Mouse (Mus musculus): ENCODE measurements at regions not wholly inside any gene's neighbourhood (a gene's known extent, or its start where the extent isn't known, plus 50 kb on each side); places are given as distances from the start of the nearest gene placed in this dataset.

DNA sequence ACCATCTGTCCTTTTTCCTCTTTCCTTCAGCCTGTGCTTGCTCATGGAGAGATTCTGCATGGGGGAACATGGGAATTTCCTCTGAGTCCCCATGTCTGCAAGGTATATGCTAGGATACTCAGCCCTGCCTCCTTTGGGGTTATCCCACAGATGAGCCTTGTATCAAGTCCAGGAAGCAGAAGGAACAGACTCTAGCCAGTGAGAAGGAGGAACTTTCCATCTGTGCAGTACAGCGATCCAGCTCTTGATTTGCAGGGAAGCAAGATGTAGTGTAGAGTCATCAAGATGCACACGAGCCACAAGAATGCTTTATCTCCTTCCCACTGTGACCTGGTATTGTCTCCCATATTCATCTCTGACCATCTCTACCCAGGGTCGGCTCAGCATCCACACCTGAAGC is 84.5 kb downstream of the Gadd45g start:
- no peak for DNase-seq

GRCm38 (mm10) chr13:51935827-51936226 is 89.3 kb downstream of the Gadd45g start:
- DNase-seq: no peak

DNA sequence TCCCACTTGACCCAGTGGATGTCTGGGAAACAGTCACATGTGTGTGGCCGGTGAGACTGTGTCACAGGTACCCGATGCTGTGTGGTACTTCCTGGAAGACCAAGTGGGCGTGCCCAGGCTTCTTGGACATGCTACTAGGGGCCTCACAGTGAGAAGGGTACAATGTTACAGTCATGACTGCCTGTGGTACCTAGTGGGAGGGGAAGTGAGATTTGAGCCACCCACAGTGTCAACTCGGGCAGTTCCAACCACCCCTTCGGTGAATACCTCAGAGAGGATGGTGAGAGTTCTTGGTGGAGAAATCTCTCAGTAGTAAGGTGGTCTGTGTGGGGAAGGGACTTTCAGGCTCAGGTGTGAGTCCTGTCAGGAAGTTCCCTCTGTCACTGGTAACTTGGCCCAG is 90.0 kb downstream of the Gadd45g start:
- DNase-seq: no peak

GRCm38 (mm10) chr13:51937898-51938297 is 91.4 kb downstream of the Gadd45g start:
- no peak for DNase-seq

DNA sequence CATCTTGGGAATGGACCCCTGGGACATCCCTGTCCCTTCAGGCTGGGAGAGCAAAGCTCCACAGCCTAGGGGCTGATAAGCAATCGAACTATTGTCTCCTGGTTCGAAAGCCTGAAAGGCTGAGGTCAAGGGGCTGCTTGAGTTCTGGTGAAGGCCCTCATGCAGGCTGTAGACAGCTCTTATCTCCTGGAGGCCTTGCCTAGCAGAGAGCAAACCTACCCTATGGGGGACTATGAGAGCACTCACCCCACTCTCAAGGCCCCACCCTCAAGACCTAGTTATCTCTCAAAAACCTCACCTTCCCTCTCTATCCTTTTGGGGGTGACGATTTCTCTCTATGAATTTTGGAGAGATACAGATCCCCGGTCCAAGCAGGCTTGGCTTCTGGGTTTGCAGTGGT is 92.8 kb downstream of the Gadd45g start:
- no peak for DNase-seq

- DNase-seq: no peak
Measured at GRCm38 (mm10) chr13:51939715-51940114, 93.2 kb downstream of the Gadd45g start.

DNA sequence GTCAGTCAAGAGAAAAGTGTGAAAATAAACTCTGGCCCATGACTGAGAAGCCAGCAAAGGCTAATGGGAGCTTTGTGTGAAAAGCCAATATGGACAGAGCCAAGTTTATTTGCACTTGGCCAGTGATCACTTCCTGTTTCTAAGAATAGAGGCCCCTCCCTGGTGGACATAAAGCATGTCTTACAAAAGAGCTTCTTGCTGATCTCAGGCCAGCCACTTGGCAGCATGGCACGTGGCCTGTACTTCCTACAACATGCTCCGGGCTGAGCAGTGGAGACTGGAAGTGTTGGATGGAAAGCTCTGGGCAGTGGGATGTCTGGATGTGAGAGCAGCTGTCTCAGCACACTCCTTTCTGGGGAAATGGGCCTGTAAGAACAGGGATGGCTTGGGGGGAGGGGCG is 99.7 kb downstream of the Gadd45g start:
- DNase-seq: no peak

GRCm38 (mm10) chr13:51948896-51949295 is 102.4 kb downstream of the Gadd45g start:
- peak in 1 of 2 experiments; percentile 14 for DNase-seq

- DNase-seq: no peak
Measured at GRCm38 (mm10) chr13:51951506-51952038, 105.1 kb downstream of the Gadd45g start.

DNA sequence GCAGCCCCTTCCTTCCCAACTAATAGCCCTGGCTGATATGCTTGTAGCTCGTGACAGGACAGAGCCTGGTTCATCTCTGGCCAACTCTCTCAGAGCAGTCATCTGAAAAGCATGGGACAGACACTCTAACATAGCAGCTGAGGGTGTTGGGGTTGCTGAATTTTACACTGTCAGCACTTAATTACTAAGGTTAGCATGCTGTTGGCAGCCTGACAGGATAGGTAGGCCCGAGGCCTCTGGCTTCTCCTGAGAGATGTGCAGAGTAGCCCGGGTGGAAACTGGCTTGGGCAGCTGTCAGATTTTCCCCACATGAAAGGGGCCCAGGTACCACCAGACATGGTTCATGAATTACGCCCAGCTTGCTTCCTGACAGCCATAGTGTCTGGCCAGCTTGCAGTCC is 106.6 kb downstream of the Gadd45g start:
- DNase-seq: no peak

GRCm38 (mm10) chr13:51953569-51953968 is 107.1 kb downstream of the Gadd45g start:
- DNase-seq: no peak

DNA sequence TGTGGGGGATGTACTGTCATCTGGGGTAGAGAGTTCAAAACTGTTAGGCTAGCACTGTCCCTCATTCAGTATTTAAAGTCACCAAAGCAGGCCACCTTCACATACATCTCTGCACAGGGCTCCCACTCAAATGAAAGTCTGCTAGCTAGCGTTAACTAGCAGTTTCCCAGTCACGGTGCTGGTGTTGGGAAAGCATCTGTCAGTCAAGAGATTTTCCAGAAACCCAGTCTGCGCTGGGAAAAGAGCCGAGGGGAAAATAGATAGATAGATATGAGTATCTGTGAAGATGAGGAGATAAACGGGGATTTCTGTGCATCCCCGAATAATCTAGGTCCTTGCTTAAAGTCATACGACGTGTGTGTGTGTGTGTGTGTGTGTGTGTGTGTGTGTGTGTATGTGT is 110.6 kb downstream of the Gadd45g start:
- no peak for DNase-seq

- DNase-seq: no peak
Measured at GRCm38 (mm10) chr13:51959591-51959990, 113.1 kb downstream of the Gadd45g start.

DNA sequence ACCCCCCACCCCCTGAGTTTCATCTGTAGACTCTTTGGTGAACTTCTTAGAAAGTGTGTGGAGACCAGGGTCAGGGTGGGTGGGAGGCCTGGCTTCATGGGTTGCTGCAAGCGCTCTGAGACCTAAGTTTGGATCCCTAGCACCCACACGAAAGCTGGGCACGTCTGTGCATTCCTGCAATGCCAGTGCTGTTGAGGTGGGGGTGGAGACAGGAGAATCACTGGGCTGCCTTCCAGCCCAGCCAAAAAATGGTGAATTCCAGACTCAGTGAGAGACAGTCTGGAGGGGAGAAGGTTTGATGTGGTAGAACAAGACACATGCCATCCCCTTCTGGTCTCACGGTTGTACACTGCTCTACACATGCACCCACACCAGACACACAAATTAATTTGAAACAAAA is 113.8 kb downstream of the Gadd45g start:
- DNase-seq: no peak

- no peak for DNase-seq
Measured at GRCm38 (mm10) chr13:51962191-51962611, 115.7 kb downstream of the Gadd45g start.

DNA sequence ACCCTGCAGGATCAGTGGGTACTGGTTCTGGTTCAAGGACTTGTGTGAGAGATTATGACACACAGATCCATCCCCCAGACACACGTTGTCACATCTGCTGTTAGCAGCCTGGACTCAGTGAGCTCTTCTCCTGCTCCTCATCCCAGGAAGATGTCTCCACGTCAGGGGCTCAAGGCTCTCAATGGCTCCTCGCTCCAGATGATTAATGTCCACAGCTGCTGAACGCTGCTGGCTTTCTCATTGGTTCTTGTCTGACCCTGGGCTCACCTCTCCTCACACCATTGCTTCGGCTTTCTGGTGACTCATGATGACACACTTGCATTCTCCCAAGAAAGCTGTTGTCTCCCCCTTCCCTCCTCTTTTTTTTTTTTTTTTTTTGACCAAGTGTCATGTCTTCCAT is 116.2 kb downstream of the Gadd45g start:
- no peak for DNase-seq

- no peak for DNase-seq
Measured at GRCm38 (mm10) chr13:51963966-51964365, 117.5 kb downstream of the Gadd45g start.

DNA sequence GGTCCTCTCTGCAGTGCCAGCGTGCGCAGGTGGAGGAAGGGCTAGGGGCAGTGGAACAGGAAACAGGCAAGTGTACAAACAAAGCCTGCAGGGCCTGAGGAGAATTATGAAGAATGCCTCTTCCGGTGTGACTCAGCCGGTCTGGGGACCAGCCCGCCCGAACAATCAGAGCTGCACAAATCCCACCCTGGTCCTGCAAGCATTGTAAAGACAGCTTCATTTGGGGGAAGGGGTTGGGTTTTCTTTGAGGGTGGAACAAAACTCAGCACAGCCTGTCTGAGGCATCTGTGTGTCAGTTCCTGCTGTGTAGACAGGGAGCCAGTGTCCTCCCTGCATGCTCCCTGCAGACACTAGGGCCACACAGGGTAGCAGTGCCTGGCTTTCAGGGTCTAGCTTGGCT is 117.9 kb downstream of the Gadd45g start:
- DNase-seq: no peak

GRCm38 (mm10) chr13:51964921-51965320 is 118.4 kb downstream of the Gadd45g start:
- no peak for DNase-seq

DNA sequence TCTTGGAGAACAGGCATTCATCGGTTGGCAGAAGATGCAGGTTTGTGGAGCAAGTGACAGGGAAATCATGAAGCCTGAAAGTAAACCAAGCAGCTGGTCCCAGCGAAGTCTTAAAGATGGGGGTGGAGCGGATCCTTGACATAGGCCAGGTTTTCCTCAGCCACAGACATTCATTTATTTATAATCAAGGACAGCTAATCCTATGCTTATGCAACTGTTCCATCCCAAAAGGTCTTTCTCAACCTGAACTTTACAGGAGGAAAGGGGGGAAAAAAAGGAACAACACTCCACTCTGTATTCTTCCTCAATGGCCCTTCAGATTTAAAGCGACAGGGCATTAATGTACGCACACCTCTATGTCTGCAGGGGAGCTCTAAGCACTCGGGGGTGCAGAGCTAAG is 121.6 kb downstream of the Gadd45g start:
- no peak for DNase-seq

- no peak for DNase-seq
Measured at GRCm38 (mm10) chr13:51968796-51969195, 122.3 kb downstream of the Gadd45g start.

- DNase-seq: no peak
Measured at GRCm38 (mm10) chr13:51970051-51970450, 123.6 kb downstream of the Gadd45g start.

- no peak for DNase-seq
Measured at GRCm38 (mm10) chr13:51972656-51973310, 126.3 kb downstream of the Gadd45g start.

- DNase-seq: no peak
Measured at GRCm38 (mm10) chr13:51973461-51973860, 127.0 kb downstream of the Gadd45g start.

DNA sequence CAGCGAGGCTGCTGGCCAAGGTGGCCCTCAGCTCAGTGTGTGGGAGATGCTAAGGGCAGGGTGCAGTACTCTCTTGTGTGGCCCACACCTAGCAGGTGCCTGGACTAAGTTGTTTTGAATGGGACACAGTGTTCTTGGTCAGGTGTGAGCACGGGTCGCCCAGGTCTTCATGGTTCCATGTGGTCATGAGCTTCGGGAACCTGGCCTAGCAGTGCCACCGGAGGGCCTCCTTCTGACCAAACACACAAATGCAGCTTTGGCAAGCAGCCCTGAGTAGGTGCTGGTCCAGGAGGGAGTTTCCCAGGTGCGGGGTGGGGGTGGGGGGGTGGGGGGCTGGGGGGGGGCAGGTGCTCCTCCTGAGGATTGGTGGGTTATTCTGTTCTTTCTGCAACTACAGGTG is 127.6 kb downstream of the Gadd45g start:
- DNase-seq: peak in 1 of 2 experiments; percentile 17
